8 mouse cellular contexts compared by ENCODE assay signal in genomic region chrX:98919423-98919822, GRCm38 (mm10). TPM values are rescaled to one million over a fixed set of nuclear protein-coding genes. Genes with fewer than 3 reads are reported as not detected.
DNase-seq lines count a peak whose midpoint lies in the region; ATAC-seq lines count a peak whose summit lies in the region.

No protein-coding gene starts in this region.

- H3K9me3 ChIP-seq in heart, embryonic 12.5 days (replicated peaks): no peaks in the 10 kb centered on the region

- intact Hi-C loops in left cerebral cortex, postnatal 4 days (cut with DNase I): loop anchor here (2.0 kb wide), 1 partner anchor 219 kb away; no protein-coding TSS in a partner anchor

- no peaks in the 10 kb centered on the region for H3K4me1 ChIP-seq in heart, embryonic 12.5 days (replicated peaks)

- no peak overlapping the region for H3K27ac ChIP-seq in heart, embryonic 12.5 days (ENCODE audit: poor library complexity, severe bottlenecking)

- H3K9ac ChIP-seq in heart, embryonic 12.5 days: no peak overlapping the region

- no peak for ATAC-seq in heart, embryonic 12.5 days (ENCODE audit: insufficient number of reproducible peaks, low FRiP score)
- peak; percentile 78 for ATAC-seq in common myeloid progenitor, adult 5-6 weeks (replicated peaks; ENCODE audit: low read depth, poor library complexity, severe bottlenecking)

- WGBS in heart, embryonic 12.5 days: 14% methylated on average over 6 of the region's 6 CpGs

- DNase-seq in heart, adult 18-20 months: peak; percentile 45 to 65
- DNase-seq in right cerebral cortex, adult 2 months (ENCODE audit: low spot score in 2 of 2): peak; percentile 13 to 30
- no peak for DNase-seq in right cerebral cortex, postnatal 36 days (ENCODE audit: low spot score in 2 of 2)
- DNase-seq in left cerebral cortex, postnatal 4 days: peak; percentile 2
- no peak for DNase-seq in spleen, postnatal 10 days (ENCODE audit: low spot score in 2 of 2)
- DNase-seq in gastrocnemius, adult 8-10 months (ENCODE audit: low spot score in 2 of 2): no peak

- H3K4me3 ChIP-seq in heart, embryonic 12.5 days: no peak overlapping the region

- H3K27me3 ChIP-seq in heart, embryonic 12.5 days (replicated peaks): no peaks in the 10 kb centered on the region

- H3K4me2 ChIP-seq in heart, embryonic 12.5 days: no peak overlapping the region

- H3K36me3 ChIP-seq in heart, embryonic 12.5 days: no peaks in the 10 kb centered on the region

RNA-seq across cellular contexts. Expression of gene Yipf6, which starts 16.7 kb away (rescaled TPM):
- 10 to 100 TPM; 14.8 to 19.3 TPM for total RNA-seq in heart, adult 18-20 months (2021)
- polyA plus RNA-seq in heart, embryonic 12.5 days (2016; fragmentation: Nextera tagmentation; extraction: Ambion mirVana): 18.6 and 19.6 TPM in 2 replicates
- total RNA-seq in common myeloid progenitor, adult 5-6 weeks (2017): 24.9 and 29.6 TPM in 2 replicates
- 10 to 100 TPM; 28.0 to 29.8 TPM for total RNA-seq in left cerebral cortex, postnatal 4 days (2021)
- 10 to 100 TPM in 2 of 4 experiments, 1 to 10 TPM in 2; 8.3 to 10.7 (median 9.7) TPM for total RNA-seq in gastrocnemius, adult 8-10 months (2022)

RNA-seq across cellular contexts. Expression of gene Ophn1, which starts 28.6 kb away (rescaled TPM):
- 1 to 10 TPM; 4.2 to 7.5 TPM for total RNA-seq in heart, adult 18-20 months (2021)
- 11.0 and 11.2 TPM in 2 replicates for polyA plus RNA-seq in heart, embryonic 12.5 days (2016; fragmentation: Nextera tagmentation; extraction: Ambion mirVana)
- total RNA-seq in common myeloid progenitor, adult 5-6 weeks (2017): 1.1 and 2.3 TPM in 2 replicates
- 10 to 100 TPM; 48.7 to 48.9 TPM for total RNA-seq in left cerebral cortex, postnatal 4 days (2021)
- total RNA-seq in gastrocnemius, adult 8-10 months (2022): 1 to 10 TPM; 2.1 to 5.8 (median 3.6) TPM

Comparison
In these comparisons a context has a peak if more than half of its experiments do, and no peak if none do; other contexts are left out.
1. DNase-seq: peak in heart, adult 18-20 months (2 of 2), right cerebral cortex, adult 2 months (2 of 2) and left cerebral cortex, postnatal 4 days (single experiment); none in right cerebral cortex, postnatal 36 days (0 of 2), spleen, postnatal 10 days (0 of 2) and gastrocnemius, adult 8-10 months (0 of 2).
2. RNA of gene Ophn1, which starts 28.6 kb away (total RNA-seq): 48.7 to 48.9 TPM in left cerebral cortex, postnatal 4 days; 4.2 to 7.5 TPM in heart, adult 18-20 months, 2.1 to 5.8 TPM in gastrocnemius, adult 8-10 months and 1.1 to 2.3 TPM in common myeloid progenitor, adult 5-6 weeks; every median in the first group is over 4 times any median in the second.